Mouse (Mus musculus) liver (tissue): ENCODE measurements at regions not wholly inside any gene's neighbourhood (a gene's known extent, or its start where the extent isn't known, plus 50 kb on each side); places are given as distances from the start of the nearest gene placed in this dataset.

Experiments used
- DNase-seq: peaks from one replicate; pipeline ENCODE4 v3.0.0-alpha.2; 2020; ENCODE audit warnings: mixed read lengths

DNA sequence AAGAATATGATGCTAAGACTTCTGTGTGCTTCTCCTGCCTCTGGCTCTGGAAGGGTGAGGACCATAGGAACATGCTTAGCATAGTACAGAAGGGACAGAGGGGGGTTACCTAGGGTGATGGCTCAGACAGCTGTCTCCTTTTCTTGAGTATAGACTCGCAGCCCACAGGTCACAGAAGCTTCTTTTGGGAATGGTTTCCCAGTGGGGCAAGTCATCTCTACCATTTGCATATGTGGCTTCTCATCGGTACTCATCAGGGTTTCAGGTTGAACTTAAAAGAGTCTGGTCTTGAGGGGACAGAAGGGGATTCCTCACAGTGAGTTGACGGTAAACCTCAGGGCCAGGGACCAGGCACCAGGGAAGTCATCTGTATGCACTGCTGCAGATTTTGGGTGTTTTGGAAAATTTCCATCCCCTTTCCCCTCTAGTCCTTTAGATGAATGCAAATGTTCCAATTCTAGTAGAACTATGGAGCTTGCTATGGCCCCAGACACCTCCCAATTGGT is 223.4 kb upstream of the Id2 start:
- DNase-seq = no peak

DNA sequence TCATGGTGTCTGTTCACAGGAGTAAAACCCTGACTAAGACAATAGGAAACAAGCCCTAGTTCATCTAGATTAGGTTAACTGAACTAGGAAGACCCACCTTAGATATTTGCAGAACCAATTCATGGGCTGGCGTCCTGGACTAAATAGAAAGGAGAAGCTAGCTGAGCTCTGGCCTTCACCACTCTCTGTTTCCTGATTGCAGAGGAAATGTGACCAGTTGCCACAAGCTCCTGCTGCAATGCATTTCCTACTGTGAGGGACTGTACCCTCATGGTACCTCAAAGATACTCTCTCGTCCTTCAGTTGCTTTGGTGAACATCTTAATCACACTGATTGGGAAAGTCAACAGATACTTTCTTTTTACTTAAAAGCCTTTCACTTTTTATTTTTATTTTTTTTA is 222.9 kb upstream of the Id2 start:
- DNase-seq = no peak

DNA sequence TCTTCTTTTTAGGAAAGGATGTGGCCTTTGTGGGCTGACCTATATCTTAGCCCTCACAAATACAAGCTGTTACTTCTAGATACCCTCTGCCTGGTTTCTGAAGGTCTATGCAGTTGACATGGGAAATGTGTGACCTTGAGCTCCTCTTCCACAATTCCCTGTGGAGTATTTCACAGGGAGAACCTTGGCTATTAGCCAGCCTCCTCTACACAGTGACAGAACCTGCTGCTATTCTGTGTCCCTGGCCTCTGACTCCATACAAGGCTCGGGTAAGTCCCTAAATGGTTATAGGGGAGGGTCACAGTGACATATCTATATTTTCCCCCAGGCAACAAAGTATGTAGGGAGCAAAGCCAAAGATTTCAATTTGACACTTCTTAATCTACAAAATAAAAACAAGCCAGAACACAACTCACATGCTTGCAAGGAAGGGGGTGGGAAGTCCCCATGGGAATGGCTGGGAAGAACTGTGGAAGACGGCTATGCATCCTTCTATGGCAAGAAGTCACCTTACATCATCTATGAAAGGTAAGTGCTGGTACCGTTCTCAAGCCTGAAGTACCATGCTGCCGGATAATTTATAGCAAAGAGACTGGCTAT is 221.2 kb upstream of the Id2 start:
- no peak for DNase-seq

DNA sequence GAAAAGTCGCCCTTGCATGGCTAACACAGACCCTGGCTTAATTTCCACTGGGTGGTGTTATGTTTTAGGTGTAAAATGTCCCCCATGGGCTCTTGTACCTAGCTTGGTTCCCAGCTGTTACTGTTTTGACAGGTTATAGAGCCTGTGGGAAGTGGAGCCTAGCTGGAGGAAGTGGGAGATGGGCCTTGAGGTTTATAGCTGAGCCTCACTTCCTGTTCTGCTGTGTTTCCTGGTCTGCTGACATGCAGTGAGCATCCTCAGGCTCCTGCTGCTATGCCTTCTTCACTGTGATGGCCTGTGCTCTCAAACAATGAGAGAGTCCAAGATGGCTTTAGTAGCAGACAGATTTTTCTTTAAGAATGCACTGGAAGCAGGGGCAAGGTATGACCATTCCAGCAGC is 219.0 kb upstream of the Id2 start:
- no peak for DNase-seq

DNA sequence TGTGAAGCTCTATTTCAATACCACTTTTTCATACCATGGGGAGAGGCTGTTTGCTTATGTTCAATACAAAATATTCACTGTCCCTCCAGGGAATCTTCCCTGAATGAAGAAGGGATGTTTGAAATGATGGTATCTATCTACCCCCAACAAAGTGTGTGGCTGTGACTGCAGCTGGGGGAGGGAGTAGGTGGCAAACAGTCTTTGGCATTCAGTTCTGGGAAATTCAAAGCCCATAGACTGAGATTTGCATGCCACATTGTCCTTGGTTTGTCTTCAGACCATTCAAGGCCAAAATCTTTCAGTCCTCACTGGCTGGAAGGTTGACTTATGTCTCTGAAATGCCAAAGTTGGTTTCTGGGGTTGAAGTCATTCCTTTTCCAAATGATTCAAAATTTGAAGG is 216.3 kb upstream of the Id2 start:
- no peak for DNase-seq

DNA sequence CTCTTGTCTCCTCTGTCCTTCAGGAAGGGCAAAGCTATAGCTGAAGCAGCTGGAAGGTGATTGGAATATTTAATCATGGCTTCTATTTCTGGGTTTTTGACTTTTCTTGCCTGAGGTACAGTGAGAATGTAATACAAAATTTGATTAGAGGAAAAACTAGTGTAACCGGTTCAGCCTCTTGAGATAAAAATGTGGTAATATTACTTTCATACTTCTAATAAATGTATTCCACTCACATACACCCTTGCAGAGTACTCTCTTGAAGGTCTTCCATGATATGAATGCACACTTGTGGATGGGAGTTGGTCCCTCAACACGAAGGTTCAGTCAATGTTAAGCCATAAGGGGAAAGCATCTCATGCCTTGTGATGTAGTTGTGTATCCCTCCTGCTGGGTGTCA is 215.4 kb upstream of the Id2 start:
- no peak for DNase-seq

DNA sequence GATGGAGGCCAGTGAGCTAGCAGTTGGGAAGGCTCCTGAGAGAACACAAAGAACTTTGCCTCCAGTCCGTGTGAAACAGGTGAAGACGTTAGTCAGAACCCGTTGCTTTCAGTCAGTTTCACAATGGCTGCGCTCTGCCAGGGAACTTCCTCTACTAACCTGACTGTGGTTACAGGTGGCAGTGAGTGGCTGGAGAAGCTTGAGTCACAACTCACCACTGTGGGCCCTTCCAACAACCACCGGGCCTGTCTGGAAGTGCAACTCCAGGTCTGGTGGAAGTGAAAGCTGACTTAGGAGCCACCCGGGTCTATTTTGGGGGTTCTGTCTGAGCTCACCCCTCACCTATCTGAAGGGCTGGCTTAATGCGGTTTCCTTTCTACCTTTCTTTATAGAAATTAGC is 214.8 kb upstream of the Id2 start:
- no peak for DNase-seq

DNA sequence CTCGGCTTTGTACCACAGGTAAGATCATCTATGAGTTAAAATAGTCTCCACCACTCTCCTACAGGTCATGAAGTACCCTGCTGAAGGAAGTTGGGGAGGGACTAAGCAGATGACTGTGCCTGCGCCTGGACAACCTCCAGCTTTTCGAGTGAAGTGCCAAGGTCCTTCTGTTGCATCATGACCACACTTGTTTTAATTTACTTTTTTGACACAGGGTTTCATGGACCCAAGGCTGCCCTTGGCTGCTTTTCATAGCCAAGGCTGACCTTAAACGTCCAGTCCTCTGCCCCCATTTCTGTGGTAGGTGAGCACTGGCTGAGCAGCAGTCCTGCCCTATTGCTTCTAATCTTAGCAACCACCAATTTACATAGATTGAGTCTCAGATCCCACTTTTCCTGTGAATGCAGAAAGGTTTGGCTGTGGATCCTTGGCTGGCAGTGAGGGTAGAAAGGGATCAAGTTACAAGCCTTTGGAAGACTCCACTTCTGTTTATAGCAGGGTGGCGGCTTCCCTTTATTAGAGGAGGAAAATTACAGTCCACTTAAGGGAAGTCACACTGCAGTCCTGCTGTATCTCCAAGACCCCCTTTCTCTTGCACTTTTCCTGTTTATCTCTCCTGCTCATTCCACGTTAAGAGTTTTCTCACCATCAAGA is 213.5 kb upstream of the Id2 start:
- no peak for DNase-seq

DNA sequence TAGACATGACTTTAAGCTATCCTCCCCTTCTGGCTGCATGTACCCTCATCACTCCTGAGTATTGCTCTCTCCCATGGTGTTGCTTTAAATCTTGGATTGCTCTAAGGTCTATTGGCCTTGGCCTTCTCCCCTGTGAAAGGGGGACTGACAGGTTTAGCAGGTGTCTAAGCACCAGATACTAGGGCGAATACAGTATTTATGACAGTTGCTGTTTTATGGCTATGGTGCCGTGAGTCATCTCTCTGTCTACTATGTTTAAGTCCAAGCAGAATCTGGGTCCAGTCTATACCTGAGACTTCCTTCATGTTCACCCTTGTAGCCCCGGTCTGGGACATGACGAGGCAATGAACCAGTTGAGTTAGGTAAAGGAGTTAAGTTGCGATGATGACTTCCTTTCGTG is 212.3 kb upstream of the Id2 start:
- no peak for DNase-seq

DNA sequence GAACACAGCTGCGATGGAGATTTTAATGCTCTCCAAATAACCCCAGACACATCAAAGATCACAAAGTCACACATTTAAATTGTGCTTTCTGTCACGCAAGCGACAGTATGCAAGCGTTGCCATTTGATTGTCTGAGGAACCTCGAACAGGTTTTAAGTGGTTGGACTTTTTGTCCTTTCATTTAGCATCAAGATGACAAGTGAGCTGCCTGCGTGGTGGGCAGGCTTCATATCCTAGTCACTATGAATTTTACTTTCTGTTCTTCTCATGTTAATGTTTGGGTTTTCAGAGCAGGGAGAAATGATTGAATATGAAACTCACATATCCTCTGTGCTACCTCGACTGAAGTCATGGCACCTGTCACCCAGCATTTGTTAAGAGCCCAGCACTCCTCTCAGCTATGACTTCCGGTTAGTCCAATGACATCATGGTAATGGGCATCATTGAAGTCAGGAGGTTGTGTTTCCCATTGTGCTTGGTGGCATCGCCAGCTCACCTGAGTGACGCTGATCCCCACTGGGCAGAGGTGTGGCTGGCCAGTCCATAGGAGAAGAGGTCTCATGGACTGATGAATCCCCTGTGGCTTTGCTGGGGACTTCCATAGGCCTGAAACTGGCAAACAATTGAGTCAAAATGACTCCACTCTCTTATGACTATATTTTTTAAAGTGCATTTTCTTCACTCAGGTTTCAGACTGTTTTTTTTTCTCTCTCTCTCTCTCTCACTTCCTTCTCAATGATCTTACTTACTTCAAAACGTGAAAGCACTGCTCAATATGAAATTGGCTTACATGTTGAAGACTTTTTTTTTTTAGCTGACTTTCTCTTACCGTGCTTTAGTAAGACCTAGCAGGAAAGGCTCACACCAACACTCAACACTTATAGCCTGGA is 209.1 kb upstream of the Id2 start:
- no peak for DNase-seq

DNA sequence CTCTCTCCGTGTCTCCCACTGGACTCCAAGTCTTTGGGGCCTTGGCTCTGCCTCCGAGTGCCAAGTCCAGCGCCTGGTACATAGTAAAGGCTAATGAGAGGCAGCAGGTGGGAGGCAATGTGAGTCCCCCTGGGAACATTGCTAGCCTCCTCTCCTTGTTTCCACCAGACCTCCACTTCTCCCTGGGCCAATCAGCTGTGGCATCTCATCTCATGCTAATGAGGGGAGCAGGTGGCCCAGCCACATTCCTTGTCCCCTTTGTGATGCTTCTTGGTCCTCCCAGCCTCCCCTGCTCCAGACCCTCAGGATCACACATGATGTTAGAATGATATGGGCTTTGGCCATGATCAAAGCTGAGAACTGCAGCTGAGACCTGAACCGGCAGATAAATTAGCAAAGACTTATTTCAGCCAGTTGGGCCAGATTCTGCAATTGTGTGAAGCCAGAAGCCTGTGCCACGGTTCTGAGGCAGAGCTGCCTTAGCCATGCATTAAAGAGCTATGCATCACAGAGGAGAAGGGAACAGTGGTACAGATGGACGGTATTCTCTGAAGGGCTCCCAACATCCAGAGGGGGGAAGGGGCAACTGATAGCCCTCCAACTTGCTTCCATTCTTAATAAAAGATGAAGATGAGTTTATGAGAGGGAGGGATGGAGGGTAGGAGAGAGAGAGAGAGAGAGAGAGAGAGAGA is 208.0 kb upstream of the Id2 start:
- no peak for DNase-seq

DNA sequence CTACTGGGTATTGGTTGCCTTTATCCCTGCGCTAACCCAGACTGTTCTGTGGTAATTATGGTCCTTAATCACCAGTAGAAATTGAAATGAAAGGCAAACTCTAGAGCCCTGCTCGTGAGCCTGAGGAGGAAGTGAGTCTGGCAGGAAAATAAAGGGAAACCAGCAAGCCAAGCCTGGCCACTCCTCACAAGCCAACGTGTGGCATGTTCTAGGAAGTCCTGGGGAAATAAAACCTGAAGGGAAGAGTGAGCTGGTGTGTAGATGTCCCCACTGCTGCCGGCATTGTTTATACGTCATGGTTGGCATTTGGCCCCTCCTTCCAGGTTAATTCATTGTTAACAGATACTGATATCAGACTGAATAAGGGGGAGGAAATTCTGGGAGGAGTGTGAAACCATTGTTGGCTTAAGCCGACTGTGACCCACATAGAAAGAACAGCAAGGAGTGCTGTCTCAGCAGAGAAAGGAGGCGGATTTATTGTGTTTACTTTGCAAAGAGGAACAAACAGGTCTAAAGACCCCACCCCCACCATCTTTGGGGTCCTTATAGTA is 206.6 kb upstream of the Id2 start:
- no peak for DNase-seq

DNA sequence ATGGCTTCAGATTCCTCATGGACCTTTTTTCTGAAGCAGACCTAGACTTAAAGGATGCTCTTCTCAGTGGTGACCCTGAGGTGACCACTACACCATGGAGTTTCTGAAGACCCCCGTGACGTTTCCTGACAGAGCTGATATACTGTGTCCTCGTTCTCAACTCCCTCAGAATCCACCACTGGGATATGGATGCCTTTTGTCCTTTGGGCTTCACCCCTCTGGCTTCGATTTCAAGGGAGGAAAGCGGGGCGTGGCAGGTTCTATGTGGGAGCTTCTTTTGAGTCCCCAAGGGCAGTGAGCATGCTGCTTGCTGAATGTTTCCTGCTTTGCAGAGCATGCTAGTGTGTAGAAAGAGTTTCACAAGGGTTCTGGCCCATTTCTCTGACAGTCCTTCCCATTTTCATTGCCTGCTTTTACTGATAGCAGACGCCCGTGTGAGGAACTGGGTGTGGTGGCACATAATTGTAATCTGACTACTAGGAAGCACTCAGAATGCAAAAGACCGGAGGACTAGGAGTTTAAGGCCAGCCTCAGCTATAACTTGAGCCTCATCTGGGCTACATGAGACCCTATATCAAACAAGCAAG is 204.0 kb upstream of the Id2 start:
- DNase-seq = peak; percentile 10

DNA sequence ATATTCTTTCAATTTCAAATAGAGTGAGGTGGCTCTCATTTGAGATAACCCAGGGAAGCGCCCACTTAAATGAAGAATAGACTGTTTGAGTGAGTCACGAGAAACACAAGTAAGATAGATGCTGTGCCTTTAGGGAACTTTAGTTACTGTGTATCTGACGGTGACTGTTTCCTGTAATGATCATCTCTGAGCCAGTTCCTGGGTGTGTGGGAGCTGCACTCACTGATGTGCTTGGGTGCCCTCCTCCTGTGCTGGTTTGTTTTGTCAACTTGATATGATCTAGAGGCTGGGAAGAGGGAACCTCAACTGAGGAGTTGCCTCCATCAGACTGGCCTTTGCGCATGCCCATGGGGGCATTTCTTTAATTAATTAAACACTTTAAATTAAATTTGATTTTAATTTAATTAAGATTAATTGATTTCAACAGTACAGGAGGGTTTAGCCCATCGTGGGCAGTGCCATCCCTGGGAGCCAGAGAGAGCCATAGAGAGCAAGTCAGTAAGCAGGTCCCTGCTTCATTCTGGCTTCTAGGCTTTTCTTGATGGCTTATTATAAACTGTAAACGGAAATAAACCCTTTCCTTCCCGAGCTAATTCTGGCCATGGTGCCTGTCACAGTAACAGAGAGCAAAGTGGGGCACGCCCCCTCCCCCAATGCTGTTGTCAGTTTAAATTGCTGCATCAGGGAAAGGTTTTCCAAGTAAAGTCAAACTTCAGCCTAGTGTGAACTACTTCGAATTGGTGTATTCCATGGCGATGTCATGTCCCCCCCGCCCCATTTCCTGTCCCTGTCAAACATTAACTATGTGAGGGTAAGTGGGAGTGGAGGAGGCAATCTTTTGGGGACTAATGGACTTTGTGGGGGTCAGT is 202.9 kb upstream of the Id2 start:
- DNase-seq = peak; percentile 13

DNA sequence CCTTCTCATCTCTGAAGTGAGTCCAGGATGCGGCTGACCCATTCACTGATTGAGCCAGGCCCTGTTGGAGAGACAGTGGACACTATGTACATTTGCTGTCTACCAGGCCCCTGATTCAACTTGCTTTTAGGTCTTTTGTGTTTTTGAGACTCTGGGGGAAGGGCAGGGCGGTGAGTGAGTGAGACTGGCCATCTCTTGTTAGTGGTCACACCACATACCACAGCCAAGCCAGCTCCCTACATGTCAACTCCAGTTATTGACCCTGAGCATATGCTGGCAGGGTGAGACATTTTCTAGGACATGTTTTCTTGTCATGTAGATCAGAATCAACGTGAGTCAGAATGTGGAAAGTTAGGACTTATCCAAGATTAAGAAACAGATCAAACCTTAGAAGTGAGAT is 201.8 kb upstream of the Id2 start:
- no peak for DNase-seq

DNA sequence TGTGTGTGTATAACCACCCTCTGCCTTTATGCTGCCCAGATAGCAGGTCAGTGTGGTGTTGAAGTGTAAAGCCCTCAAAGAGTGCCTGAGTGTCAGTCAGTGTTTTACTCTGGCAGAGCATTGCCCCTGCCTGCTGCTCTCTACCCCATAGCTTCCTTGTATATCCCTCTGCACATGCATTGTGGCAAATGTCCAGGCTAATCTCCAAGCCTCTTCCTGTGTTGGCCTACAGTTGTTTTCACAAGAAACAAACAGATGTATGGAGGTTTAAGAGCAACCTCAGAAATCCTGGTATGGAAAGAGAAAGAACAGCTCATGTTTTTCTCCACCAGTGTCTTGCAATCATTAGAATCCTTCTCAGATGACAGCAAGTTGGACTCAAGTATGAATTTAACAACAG is 201.0 kb upstream of the Id2 start:
- no peak for DNase-seq

DNA sequence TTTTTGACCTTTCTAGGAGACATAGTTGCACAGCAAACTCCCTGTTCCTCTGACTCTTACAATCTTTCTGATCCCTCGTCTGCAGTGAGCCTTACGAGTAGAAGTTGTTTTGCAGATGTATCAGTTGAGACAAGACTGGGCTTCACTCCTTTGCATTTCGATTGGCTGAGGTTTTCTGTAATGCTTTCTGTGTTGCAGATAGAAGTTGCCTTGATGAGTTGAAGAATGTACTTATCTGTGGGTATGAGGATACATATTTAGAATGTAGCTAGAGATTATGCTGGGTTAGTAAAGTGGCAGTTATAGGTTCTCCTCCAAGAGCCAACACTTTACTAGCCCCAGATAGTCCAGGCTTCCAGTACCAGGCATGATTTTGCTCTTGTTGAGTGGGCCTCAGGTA is 199.7 kb upstream of the Id2 start:
- no peak for DNase-seq

DNA sequence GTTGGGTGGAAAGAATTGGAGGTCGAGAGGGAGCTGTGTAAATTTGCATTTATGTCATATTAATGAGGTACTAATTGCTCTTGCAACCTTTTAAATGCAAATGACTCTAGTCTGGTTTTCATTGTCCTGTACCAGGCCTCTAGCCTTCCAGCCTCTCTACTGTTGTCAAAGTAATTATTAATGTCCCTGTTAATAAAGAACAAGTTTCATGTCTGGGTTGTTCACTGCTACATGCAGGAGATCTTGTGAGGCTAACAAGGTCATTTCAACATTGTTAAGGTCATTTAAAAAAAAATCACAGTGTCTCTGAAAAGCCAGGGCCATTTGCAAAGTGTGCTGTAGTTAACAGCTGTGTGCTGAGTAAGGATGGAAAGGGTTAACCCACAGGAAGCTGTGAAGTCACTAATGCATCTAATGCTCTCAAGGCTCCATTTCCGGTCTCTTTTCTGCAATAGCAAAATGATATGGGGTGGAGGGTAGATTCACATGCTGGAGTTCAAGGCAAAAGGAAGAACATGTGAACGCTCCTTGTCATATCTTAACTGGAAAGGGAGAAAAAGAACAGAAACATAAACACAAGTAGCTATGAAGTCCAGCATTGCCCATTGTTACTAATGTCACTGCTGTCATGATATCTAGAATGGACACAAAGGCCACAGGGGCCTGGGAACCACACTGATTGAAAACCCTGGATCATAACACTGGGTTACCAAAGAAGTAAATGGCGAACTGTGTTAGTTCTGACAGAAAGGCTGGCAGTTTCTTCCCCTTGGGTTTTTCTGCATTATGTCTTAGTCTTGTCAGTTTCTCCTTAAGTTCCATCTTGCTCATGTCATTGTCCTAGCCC is 197.5 kb upstream of the Id2 start:
- no peak for DNase-seq

DNA sequence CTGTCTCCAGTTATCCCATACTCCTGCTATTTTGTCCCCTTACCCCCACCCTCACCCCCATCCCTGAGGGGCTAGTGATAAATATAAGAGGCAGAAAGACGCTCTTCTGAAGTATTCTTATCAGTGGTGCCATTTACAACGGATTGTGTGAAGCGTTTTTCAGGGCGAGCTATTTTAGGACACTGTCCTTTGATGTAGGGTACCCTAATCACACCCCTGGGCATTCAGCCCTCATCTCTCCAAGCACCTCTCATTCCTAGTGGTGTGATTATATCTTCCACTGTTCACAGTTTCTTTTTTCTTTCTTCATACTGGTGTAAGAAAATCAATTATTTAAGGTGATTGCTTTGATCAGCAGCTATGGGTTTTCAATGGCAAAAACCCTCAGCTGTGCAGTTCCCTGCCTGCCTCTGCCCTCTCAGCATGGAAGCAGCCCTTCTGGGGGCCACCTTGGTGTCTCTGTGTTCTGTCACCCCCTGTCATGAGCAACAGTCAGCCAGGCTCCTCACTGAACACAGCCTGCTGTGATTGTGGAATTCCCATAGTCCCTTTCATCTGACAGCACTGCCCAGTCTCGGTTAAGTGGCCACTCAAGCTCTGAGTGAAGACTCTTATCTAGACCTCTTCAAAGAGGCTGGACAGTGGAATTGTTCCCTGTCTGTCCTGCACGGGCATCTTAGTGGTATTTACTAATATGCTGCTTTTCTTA is 196.7 kb upstream of the Id2 start:
- no peak for DNase-seq

DNA sequence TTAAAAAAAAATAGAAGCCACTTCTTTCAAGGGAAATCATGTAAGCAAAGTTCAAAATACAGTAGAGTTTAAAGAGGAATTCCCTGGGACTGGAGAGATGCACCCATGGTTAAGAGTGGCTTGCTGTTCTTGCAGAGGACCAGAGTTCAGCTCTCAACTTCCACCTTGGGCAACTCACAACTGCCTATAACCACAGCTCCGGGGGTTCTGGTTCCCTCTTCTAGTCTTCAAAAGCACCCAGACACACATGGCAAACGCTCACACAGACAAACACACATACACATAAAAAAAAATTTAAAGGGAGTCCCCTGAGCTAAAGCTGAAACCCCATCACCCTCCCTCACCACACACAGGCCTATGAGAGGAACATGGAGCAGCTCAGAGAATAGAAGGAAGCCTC is 192.4 kb upstream of the Id2 start:
- no peak for DNase-seq
